ENCODE assay signal across 10 mouse cellular contexts in genomic region chr12:113276355-113276942, GRCm38 (mm10).
DNase-seq lines count a peak whose midpoint lies in the region; ATAC-seq and TF ChIP-seq lines count a peak whose summit lies in the region.
"Had no signal": no experiment of that assay in that cellular context is flagged by ENCODE, and none has a peak within 500 bp of the region (broad histone marks: within the 10 kb centered on the region; RNA-seq: fewer than 3 reads in every experiment).

No protein-coding gene starts in this region.

- intact Hi-C loops in heart, postnatal 25 days (cut with DNase I): no loop called here

- no peak overlapping the region for H3K4me3 ChIP-seq in heart, embryonic 11.5 days (ENCODE audit: low read depth, low read length)
- no peak overlapping the region for H3K4me3 ChIP-seq in neural tube, embryonic 11.5 days (ENCODE audit: low read depth, low read length)
- H3K4me3 ChIP-seq in liver, embryonic 14.5 days (ENCODE audit: insufficient read depth in 1 of 2, low read depth in 2 of 2, low read length in 2 of 2): no peak overlapping the region
- H3K4me3 ChIP-seq: layer of hippocampus, adult 2 months had no signal

- no peak overlapping the region for H3K4me2 ChIP-seq in heart, embryonic 11.5 days
- no peak overlapping the region for H3K4me2 ChIP-seq in neural tube, embryonic 11.5 days (ENCODE audit: low read depth)
- no peak overlapping the region for H3K4me2 ChIP-seq in liver, embryonic 14.5 days (ENCODE audit: low read depth)

- H3K27me3 ChIP-seq in heart, embryonic 11.5 days (ENCODE audit: control insufficient read depth, insufficient read depth, low read length): no peaks in the 10 kb centered on the region
- H3K27me3 ChIP-seq in neural tube, embryonic 11.5 days (ENCODE audit: control insufficient read depth, insufficient read depth, low read length): no peaks in the 10 kb centered on the region
- no peaks in the 10 kb centered on the region for H3K27me3 ChIP-seq in liver, embryonic 14.5 days (ENCODE audit: control insufficient read depth, insufficient read depth, low read length)

- DNase-seq in heart, postnatal 25 days (ENCODE audit: low spot score): no peak
- no peak for DNase-seq in neural tube, embryonic 11.5 days (ENCODE audit: low spot score)
- no peak for DNase-seq in neural tube, embryonic 10.5 days (ENCODE audit: extremely low spot score, low spot score)
- DNase-seq in liver, embryonic 14.5 days (ENCODE audit: low read depth in 3 of 3, low spot score in 3 of 3): no peak
- DNase-seq in gastrocnemius, postnatal 10 days: no peak

- TF ChIP-seq EP300 in liver, embryonic 14.5 days (IDR thresholded peaks at IDR 0.05; ENCODE audit: low read depth): no peak

- TF ChIP-seq CTCF in liver, embryonic 14.5 days (IDR thresholded peaks at IDR 0.05; ENCODE audit: low read depth): no peak

- WGBS in heart, embryonic 11.5 days (ENCODE audit: insufficient replicate concordance): 68% methylated on average over 1 of the region's 1 CpGs
- 79% methylated on average over 1 of the region's 1 CpGs for WGBS in neural tube, embryonic 11.5 days
- WGBS in liver, embryonic 14.5 days (ENCODE audit: insufficient replicate concordance): 47% methylated on average over 1 of the region's 1 CpGs

- H3K4me1 ChIP-seq in heart, embryonic 11.5 days (ENCODE audit: control insufficient read depth, insufficient read depth, low read length): no peaks in the 10 kb centered on the region
- no peaks in the 10 kb centered on the region for H3K4me1 ChIP-seq in neural tube, embryonic 11.5 days (ENCODE audit: control insufficient read depth, insufficient read depth, low read length)
- no peaks in the 10 kb centered on the region for H3K4me1 ChIP-seq in liver, embryonic 14.5 days (replicated peaks; ENCODE audit: control insufficient read depth in 2 of 2, insufficient read depth in 2 of 2, low read length in 1 of 2)

- ATAC-seq in heart, embryonic 11.5 days (replicated peaks; ENCODE audit: insufficient number of reproducible peaks, low FRiP score, low TSS enrichment): peak; percentile 39
- 0 out of 2 replicates have a peak, but pooled peaks have one; percentile 18 for ATAC-seq in neural tube, embryonic 11.5 days (ENCODE audit: insufficient read depth, low FRiP score, low TSS enrichment)
- peak; percentile 25 for ATAC-seq in liver, embryonic 14.5 days (ENCODE audit: insufficient read depth)
- ATAC-seq in erythroid progenitor cell, adult 5-6 weeks (replicated peaks; ENCODE audit: low FRiP score, poor library complexity, severe bottlenecking): no peak; the same call in 1 of the 2 replicates
- ATAC-seq in inflammation-experienced regulatory T-cells, adult 6 months: no peak

- H3K9ac ChIP-seq in heart, embryonic 11.5 days (ENCODE audit: low read depth, low read length): no peak overlapping the region
- H3K9ac ChIP-seq in neural tube, embryonic 11.5 days (ENCODE audit: low read length): no peak overlapping the region
- H3K9ac ChIP-seq in liver, embryonic 14.5 days (replicated peaks): no peak overlapping the region

- no peaks in the 10 kb centered on the region for H3K36me3 ChIP-seq in heart, embryonic 11.5 days (ENCODE audit: control insufficient read depth, insufficient read depth, low read length)
- H3K36me3 ChIP-seq in neural tube, embryonic 11.5 days (ENCODE audit: control insufficient read depth, insufficient read depth, low read length): no peaks in the 10 kb centered on the region
- H3K36me3 ChIP-seq in liver, embryonic 14.5 days (replicated peaks; ENCODE audit: control insufficient read depth, insufficient read depth, low read depth): no peaks in the 10 kb centered on the region

- no peak overlapping the region for H3K27ac ChIP-seq in heart, embryonic 11.5 days (ENCODE audit: low read depth, low read length)
- no peak overlapping the region for H3K27ac ChIP-seq in neural tube, embryonic 11.5 days (ENCODE audit: low read depth, low read length)
- no peak overlapping the region for H3K27ac ChIP-seq in liver, embryonic 14.5 days
- H3K27ac ChIP-seq: layer of hippocampus, adult 2 months; macrophage had no signal

- H3K9me3 ChIP-seq in heart, embryonic 11.5 days (replicated peaks; ENCODE audit: control insufficient read depth, low read length): no peaks in the 10 kb centered on the region
- H3K9me3 ChIP-seq in neural tube, embryonic 11.5 days (ENCODE audit: control insufficient read depth, low read length): no peaks in the 10 kb centered on the region
- no peaks in the 10 kb centered on the region for H3K9me3 ChIP-seq in liver, embryonic 14.5 days (ENCODE audit: control insufficient read depth, low read length)

Comparison
In these comparisons a context has a peak if more than half of its experiments do, and no peak if none do; other contexts are left out.
1. ATAC-seq: peak in heart, embryonic 11.5 days (single experiment), neural tube, embryonic 11.5 days (single experiment) and liver, embryonic 14.5 days (single experiment); none in erythroid progenitor cell, adult 5-6 weeks (single experiment) and inflammation-experienced regulatory T-cells, adult 6 months (single experiment).